Mouse (Mus musculus) hindbrain, embryonic 12.5 days (tissue): ENCODE results near the gene Krt71. TPM values are rescaled to one million over a fixed set of nuclear protein-coding genes. Genes with fewer than 3 reads are reported as not detected.
"Not testable (repeated sequence)": the region's sequence is repeated elsewhere in the genome, so short reads cannot be mapped to it uniquely, and the experiment has no call there.

Experiments used
- ATAC-seq: fragments of 200-750 bp; cut with Nextera tagmentation; 2 replicates; pipeline ENCODE4 v1.8.0; 2017; ENCODE audit warnings: moderate TSS enrichment; ENCODE audit not compliant: low FRiP score
- H3K27ac ChIP-seq: fragments of 300-500 bp; sonication (generic); 2 replicates; pipeline ENCODE4 v1.5.1; 2016; ENCODE audit warnings: mild to moderate bottlenecking
- H3K27me3 ChIP-seq: fragments of 300-500 bp; sonication (generic); 2 replicates; pipeline ENCODE4 v1.6.1; 2016; ENCODE audit warnings: mild to moderate bottlenecking
- H3K36me3 ChIP-seq: fragments of 300-500 bp; sonication (generic); 2 replicates; pipeline ENCODE4 v1.6.1; 2016; ENCODE audit warnings: mild to moderate bottlenecking
- H3K4me1 ChIP-seq: fragments of 300-500 bp; sonication (generic); 2 replicates; pipeline ENCODE4 v1.6.1; 2016
- H3K4me2 ChIP-seq: fragments of 300-500 bp; sonication (generic); replicated peaks from 2 replicates; pipeline ENCODE4 v1.6.1; 2016; ENCODE audit warnings: mild to moderate bottlenecking
- H3K4me3 ChIP-seq: fragments of 300-500 bp; sonication (generic); 2 replicates; pipeline ENCODE4 v1.5.1; 2016; ENCODE audit warnings: mild to moderate bottlenecking
- H3K9ac ChIP-seq: fragments of 300-500 bp; sonication (generic); 2 replicates; pipeline ENCODE4 v1.6.1; 2016; ENCODE audit warnings: mild to moderate bottlenecking, moderate library complexity
- H3K9me3 ChIP-seq: fragments of 300-500 bp; sonication (generic); replicated peaks from 2 replicates; pipeline ENCODE4 v1.6.1; 2016; ENCODE audit warnings: mild to moderate bottlenecking
- WGBS: fragments of 180-500 bp; shearing (Covaris S2); methylation state at CpG from one replicate; pipeline ENCODE4 v1.1.7; 2016; 5-methylcytosine and 5-hydroxymethylcytosine counted together
- polyA plus RNA-seq: library from polyadenylated mRNA; unstranded; fragments of >200 nt; fragmentation: Nextera tagmentation; extraction: Ambion mirVana; gene quantifications from 2 replicates; pipeline ENCODE4 v1.2.1, GENCODE M21; 2016

Krt71 gene
- polyA plus RNA-seq, 1 experiment from 2014 or later, result not detected

GRCm38 (mm10) chr15:101712720-101713119, 30.2 kb downstream of the Krt71 start, which contains the start of gene Krt5:
TSS of gene Krt5 (minus strand) at chr15:101712898.
- Histone ChIP-seq H3K36me3 (no peaks in the 10 kb centered on the region), H3K9me3 (no peaks in the 10 kb centered on the region), H3K9ac (no peak within 1 kb of the TSS), H3K27ac (no peak within 1 kb of the TSS), H3K4me1 (no peaks in the 10 kb centered on the region), H3K4me2 (no peak within 1 kb of the TSS), H3K4me3 (no peak within 1 kb of the TSS), H3K27me3 (no peaks in the 10 kb centered on the region)
- no peak for ATAC-seq
- WGBS, result 71% methylated on average over 13 of the region's 13 CpGs

DNA sequence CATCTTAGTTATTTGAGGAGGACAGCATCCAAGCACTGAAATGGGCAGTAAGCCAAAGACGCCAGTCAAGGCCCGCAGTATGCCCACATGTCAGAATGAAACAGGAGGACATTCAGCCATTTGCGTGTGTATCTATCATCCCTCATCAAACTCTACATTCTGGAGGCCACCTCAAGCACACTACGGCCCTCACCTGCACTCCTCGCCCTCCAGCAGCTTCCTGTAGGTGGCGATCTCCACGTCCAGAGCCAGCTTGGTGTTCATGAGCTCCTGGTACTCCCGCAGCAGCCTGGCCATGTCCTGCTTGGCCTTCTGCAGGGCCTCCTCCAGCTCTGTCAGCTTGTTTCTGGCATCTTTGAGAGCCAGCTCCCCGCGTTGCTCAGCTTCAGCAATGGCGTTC, 34.2 kb downstream of the Krt71 start:
- Histone ChIP-seq H3K9ac (no peak overlapping the region), H3K9me3 (no peaks in the 10 kb centered on the region), H3K27me3 (no peaks in the 10 kb centered on the region), H3K4me3 (no peak overlapping the region), H3K27ac (no peak overlapping the region), H3K4me1 (no peaks in the 10 kb centered on the region), H3K36me3 (no peaks in the 10 kb centered on the region), H3K4me2 (no peak overlapping the region)
- ATAC-seq, result no peak
- 61% methylated on average over 11 of the region's 11 CpGs for WGBS

GRCm38 (mm10) chr15:101707454-101707853, 35.5 kb downstream of the Krt71 start:
- Histone ChIP-seq H3K27ac (no peak overlapping the region), H3K4me3 (no peak overlapping the region), H3K4me2 (no peak overlapping the region), H3K9me3 (no peaks in the 10 kb centered on the region), H3K27me3 (no peaks in the 10 kb centered on the region), H3K9ac (no peak overlapping the region), H3K4me1 (no peaks in the 10 kb centered on the region), H3K36me3 (no peaks in the 10 kb centered on the region)
- 87% methylated on average over 9 of the region's 9 CpGs for WGBS
- no peak for ATAC-seq

GRCm38 (mm10) chr15:101704066-101704465, 38.8 kb downstream of the Krt71 start:
- no peaks in the 10 kb centered on the region for H3K4me1 ChIP-seq
- no peak for ATAC-seq
- 74% methylated on average over 4 of the region's 4 CpGs for WGBS
- H3K36me3 ChIP-seq, result no peaks in the 10 kb centered on the region
- no peak overlapping the region for H3K4me2 ChIP-seq
- H3K4me3 ChIP-seq, result no peak overlapping the region
- no peak overlapping the region for H3K9ac ChIP-seq
- H3K27me3 ChIP-seq, result no peaks in the 10 kb centered on the region; the same call in 1 of the 2 replicates
- H3K9me3 ChIP-seq, result no peaks in the 10 kb centered on the region
- no peak overlapping the region for H3K27ac ChIP-seq

DNA sequence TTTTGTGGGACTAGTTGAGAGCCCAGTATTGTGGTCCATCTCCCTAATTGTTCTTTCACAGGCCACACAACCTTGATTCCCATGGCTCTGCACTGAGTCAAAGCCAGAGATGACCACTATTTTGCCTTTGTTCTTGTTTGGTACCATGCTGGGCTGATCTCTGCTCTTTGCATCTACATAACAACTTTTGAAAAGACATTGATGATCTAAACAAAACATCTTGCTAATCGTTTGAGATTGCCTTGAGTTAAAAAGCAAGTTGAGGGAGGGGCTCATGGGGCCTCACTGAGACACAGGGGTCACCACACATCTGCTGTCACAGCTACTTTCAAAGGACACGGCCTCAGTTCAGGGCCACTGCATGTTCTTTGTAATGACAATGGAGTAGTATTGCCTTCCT, 40.5 kb downstream of the Krt71 start:
- Histone ChIP-seq H3K27me3 (no peaks in the 10 kb centered on the region; the same call in 1 of the 2 replicates), H3K36me3 (no peaks in the 10 kb centered on the region), H3K4me2 (no peak overlapping the region), H3K27ac (no peak overlapping the region), H3K4me3 (no peak overlapping the region), H3K9me3 (no peaks in the 10 kb centered on the region), H3K9ac (no peak overlapping the region), H3K4me1 (no peaks in the 10 kb centered on the region)
- no peak for ATAC-seq
- 7% methylated on average over 2 of the region's 2 CpGs for WGBS

- Histone ChIP-seq H3K27ac (no peak overlapping the region), H3K4me1 (no peaks in the 10 kb centered on the region), H3K27me3 (no peaks in the 10 kb centered on the region; the same call in 1 of the 2 replicates), H3K9ac (no peak overlapping the region), H3K36me3 (no peaks in the 10 kb centered on the region), H3K4me3 (no peak overlapping the region), H3K9me3 (no peaks in the 10 kb centered on the region), H3K4me2 (no peak overlapping the region)
- 88% methylated on average over 8 of the region's 8 CpGs for WGBS
- ATAC-seq, result no peak
Observed at GRCm38 (mm10) chr15:101699866-101700265, 43.0 kb downstream of the Krt71 start.

DNA sequence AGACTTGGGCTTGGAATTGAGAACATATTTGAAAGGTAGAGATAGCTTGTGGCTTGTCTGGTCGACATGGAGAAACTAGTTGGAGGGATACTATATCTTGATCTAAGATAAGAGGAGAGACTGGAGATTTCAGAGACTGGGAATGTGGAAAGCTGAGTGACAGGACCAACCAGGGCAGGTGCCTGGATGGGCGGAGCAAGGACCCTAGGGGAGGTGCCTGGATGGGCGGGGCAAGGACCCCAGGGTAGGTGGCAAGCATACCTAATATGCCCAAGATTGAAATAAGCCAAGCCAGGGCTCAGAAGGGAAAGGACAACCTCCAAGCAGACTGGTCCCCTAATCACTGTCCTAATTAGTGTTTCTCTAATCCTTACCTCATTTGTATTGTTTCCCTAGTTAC, 43.7 kb downstream of the Krt71 start:
- no peaks in the 10 kb centered on the region for H3K9me3 ChIP-seq
- 73% methylated on average over 3 of the region's 3 CpGs for WGBS
- H3K36me3 ChIP-seq, result no peaks in the 10 kb centered on the region
- H3K4me2 ChIP-seq, result no peak overlapping the region
- no peak overlapping the region for H3K4me3 ChIP-seq
- H3K4me1 ChIP-seq, result no peaks in the 10 kb centered on the region
- no peak overlapping the region for H3K9ac ChIP-seq
- no peaks in the 10 kb centered on the region; the same call in 1 of the 2 replicates for H3K27me3 ChIP-seq
- no peak for ATAC-seq
- H3K27ac ChIP-seq, result no peak overlapping the region

DNA sequence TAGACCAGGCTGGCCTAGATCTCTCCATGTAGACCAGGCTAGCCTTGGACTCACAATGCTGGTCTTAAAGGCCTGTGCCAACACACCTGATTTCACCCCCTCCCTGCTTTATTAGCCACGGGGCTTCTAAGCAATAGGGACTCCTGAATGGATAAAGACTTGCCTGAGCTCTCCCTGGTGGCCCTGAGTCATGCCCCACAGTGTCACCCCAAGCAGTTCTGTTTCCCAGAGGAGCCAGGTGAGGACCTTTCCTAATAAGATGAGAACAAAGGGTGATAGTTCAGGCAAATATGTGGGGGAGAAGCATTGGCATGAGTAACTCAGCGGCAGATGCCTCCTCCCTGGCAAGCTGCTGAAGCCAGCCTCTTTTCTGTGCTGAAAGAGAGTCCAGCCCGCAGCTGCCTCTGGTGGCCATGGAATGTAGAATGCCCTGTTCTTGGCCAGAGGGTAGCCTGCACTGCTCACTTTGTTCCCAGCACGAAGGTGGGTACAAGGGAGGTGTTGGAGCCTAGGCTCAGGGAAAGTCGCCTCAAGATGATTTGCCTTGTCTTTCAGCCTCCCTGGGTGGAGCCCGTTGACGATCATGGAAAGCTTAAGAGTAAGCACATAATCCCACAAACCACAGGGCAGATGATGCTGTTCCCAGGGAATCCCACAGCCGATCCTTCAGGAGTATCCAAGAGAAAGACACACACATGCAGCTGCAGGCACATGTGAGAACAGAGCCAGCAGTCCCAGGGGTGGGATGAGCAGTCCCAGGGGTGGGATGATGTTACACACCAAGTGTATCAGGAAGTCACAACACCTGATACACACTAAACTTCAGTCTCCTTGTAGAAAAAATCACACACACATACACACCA, 45.4 kb downstream of the Krt71 start:
- Histone ChIP-seq H3K36me3 (no peaks in the 10 kb centered on the region), H3K4me2 (no peak overlapping the region), H3K4me3 (no peak overlapping the region), H3K27me3 (no peaks in the 10 kb centered on the region; the same call in 1 of the 2 replicates), H3K9ac (no peak overlapping the region), H3K27ac (no peak overlapping the region), H3K4me1 (no peaks in the 10 kb centered on the region), H3K9me3 (no peaks in the 10 kb centered on the region)
- 74% methylated on average over 8 of the region's 8 CpGs for WGBS
- no peak for ATAC-seq

DNA sequence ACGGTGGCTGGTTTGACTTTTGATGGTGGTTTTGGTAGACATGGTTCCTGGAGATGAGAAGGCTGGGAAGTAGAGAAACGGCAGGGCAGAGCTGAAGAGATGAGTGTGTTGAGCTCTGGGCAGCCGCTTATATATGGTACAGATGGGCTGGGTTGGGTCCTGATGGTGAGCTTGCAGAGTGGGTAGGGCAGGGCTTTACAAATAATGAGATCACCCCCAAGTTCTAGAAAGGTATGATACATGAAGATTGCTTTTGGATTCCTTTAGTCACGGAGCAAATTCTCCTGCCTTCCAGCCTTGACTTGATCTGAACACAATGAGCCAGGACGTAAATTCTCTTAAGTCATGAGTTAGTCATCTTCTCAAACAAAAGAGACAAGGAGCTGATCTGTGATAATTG, 48.7 kb downstream of the Krt71 start, which contains the start of gene Krt6a:
Krt6a (minus strand) TSS at position 101 of the 400 bp plus-strand sequence.
- no peaks in the 10 kb centered on the region for H3K27me3 ChIP-seq
- H3K9ac ChIP-seq, result no peak within 1 kb of the TSS
- H3K36me3 ChIP-seq, result no peaks in the 10 kb centered on the region
- ATAC-seq, result no peak
- no peak within 1 kb of the TSS for H3K27ac ChIP-seq
- 84% methylated on average over 5 of the region's 5 CpGs for WGBS
- H3K9me3 ChIP-seq, result no peaks in the 10 kb centered on the region
- H3K4me3 ChIP-seq, result no peak within 1 kb of the TSS
- H3K4me2 ChIP-seq, result no peak within 1 kb of the TSS
- no peaks in the 10 kb centered on the region for H3K4me1 ChIP-seq

DNA sequence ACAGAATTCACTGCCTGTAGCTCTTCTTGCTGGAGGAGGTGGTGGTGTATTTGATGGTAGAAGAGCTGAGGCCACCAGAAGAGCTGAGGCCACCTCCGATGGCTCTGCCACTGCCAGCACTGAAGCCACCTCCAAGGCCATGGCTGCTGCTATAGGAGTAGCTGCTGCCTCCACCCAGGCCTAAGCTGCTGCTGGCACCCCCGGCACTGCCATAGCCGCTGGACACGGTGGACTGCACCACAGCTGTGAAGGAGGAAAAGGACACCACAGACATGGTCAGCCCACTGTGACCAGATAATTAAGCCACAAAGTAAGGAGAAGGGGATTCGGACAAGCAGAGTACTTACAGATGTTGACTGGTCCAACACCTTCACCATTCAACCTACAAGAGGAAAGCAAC, 52.4 kb downstream of the Krt71 start:
- H3K27ac ChIP-seq, H3K36me3 ChIP-seq, H3K9me3 ChIP-seq, H3K27me3 ChIP-seq, ATAC-seq, H3K4me1 ChIP-seq, H3K4me3 ChIP-seq, H3K9ac ChIP-seq, H3K4me2 ChIP-seq: not testable (repeated sequence)
- 93% methylated on average over 5 of the region's 5 CpGs for WGBS

- H3K27ac ChIP-seq, result no peak overlapping the region
- WGBS, result 62% methylated on average over 2 of the region's 2 CpGs
- no peaks in the 10 kb centered on the region for H3K4me1 ChIP-seq
- no peak overlapping the region for H3K4me3 ChIP-seq
- ATAC-seq, result no peak
- no peak overlapping the region for H3K4me2 ChIP-seq
- no peak overlapping the region for H3K9ac ChIP-seq
- H3K9me3 ChIP-seq, result no peaks in the 10 kb centered on the region
- H3K36me3 ChIP-seq, result no peaks in the 10 kb centered on the region
- H3K27me3 ChIP-seq, result no peaks in the 10 kb centered on the region
Observed at GRCm38 (mm10) chr15:101688161-101688560, 54.7 kb downstream of the Krt71 start.
